Mouse (Mus musculus): ENCODE measurements around the gene Des. TPM values are rescaled to one million over a fixed set of nuclear protein-coding genes. Genes with fewer than 3 reads are reported as not detected.

Des gene
- total RNA-seq, 2 experiments from 2014 or later = 1,914 to 2,104 TPM

GRCm38 (mm10) chr1:75345036-75345935 is 14.8 kb upstream of the Des start:
- peak; percentile 74 for DNase-seq

DNA sequence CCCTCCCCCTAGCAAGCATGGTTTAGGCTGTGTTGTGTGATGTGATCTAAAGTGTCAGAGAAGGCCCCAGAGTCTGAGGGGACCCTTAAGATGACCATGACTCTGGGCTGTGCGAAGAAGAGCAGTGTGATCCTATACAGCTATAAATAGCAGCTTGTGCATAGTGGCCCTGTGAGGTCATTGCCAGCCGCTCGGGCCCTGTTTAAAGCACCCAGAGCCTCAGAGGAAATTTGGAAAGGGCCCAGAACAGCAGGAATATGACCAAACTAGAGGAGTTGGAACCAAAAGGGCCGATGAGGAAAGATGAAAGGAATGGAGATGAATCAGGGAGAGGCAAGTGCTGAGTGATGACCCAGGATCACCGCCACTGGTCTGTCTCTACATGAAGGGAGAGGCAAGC is 12.8 kb upstream of the Des start:
- DNase-seq = no peak

- no peak for DNase-seq
Measured at GRCm38 (mm10) chr1:75349275-75349674, 10.9 kb upstream of the Des start.

DNA sequence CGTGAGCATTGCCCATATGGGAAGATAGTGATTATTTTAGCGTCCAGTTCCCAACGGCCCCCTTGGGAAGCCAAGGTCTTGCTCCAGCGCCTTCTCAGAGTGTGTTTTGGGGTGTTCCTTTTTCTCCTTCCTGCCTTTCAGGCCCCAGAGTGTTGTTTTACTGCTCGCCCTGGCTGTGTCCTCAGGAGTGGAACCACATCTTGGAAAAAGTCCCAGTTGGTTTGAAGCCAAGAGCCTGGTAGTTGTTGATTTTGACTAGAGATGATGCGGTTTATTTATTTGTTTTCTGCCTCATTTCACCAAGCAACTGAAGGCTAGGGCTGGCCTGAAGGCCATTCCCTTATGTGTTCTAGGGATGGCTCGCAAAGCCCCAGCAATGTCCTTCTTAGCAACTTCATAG is 2.9 kb upstream of the Des start:
- DNase-seq = no peak

- peak; percentile 3 for DNase-seq
Measured at GRCm38 (mm10) chr1:75358009-75358408, 2.1 kb upstream of the Des start.

- DNase-seq = peak; percentile 59
Measured at GRCm38 (mm10) chr1:75359346-75359745, 783 bp upstream of the Des start.

DNA sequence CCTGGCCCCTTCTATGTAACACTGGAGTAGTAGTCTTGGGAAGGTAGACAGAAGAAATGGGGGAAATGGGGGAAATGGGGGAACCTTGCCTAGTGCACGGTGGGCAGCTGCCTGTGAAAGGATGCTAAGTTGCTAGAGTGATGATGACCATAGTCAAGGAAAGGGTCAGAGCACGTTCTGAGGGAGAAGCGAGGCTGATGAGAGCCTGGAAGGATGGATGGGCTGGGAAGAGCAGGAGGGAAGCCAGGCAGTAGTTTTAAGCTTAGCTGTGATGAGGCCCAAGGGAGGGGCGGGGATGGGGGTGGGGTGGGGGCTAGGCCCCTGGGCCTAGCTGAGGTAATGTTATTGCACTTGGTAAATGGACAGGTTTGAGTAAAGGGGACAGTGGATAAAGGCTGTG is 994 bp downstream of the Des start:
- no peak for DNase-seq

- DNase-seq = peak; percentile 70
Measured at GRCm38 (mm10) chr1:75361750-75362149, 1.6 kb downstream of the Des start.

GRCm38 (mm10) chr1:75363868-75364267 is 3.7 kb downstream of the Des start:
- DNase-seq = no peak

- DNase-seq = no peak
Measured at GRCm38 (mm10) chr1:75365510-75366137, 5.5 kb downstream of the Des start.

GRCm38 (mm10) chr1:75369360-75369983 is 9.3 kb downstream of the Des start:
- DNase-seq = no peak

GRCm38 (mm10) chr1:75369984-75370660 is 10.0 kb downstream of the Des start:
- peak; percentile 80 for DNase-seq

DNA sequence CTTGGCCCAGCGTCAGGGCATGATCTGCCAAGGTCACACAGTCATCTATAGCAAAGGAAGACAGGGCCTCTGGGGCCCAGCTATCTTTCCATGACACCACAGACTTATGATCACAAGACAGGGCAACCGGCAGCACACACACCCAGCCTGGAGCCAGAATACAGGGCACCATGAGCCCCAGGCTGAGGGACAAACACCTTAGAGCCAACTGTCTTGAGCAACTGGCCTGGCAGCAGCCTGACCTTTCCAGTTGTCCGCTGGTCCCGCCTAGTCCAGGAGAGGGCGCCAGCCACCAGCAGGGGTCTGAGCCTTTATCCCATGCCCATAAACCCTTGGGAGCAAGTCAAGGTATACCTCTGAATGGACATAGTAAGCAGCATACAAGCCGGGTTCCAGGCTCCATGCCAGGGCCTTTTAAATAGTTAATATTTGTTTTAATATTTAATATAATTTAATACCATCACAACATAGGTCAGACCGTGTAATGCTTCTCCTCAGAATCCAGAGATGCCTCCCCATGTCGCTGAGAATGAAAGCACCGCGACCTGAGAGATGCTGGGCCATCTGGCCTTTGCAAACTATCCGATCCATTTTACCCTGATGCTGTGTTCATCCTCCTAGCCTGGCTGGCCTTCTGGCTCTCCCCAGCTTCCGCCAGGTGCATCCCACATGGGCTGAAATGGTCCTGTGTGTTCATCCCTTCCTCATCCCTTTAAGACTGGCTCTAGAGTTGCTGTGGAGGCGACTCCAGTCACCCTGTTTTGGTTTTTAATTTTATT is 11.4 kb downstream of the Des start:
- peak; percentile 90 for DNase-seq

GRCm38 (mm10) chr1:75372450-75372849 is 12.3 kb downstream of the Des start:
- no peak for DNase-seq

DNA sequence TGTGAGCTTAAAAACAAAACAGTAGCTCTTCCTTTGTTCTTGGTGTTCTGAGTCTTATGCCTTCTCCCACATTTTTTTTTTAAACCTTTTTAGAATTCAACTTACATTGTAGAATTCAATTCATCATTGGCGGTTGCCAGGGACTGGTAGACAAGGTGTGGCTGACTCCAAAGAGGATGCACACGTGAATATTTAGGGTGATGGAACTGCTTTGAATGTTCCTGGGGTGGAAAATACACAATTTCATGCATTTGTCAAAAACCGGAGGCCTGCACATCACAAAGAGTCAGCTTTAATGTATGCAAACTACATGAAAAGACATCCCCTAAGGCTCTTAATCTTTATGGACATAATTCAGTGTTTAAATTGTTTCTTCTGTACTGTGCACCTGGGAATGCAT is 13.1 kb downstream of the Des start:
- no peak for DNase-seq

DNA sequence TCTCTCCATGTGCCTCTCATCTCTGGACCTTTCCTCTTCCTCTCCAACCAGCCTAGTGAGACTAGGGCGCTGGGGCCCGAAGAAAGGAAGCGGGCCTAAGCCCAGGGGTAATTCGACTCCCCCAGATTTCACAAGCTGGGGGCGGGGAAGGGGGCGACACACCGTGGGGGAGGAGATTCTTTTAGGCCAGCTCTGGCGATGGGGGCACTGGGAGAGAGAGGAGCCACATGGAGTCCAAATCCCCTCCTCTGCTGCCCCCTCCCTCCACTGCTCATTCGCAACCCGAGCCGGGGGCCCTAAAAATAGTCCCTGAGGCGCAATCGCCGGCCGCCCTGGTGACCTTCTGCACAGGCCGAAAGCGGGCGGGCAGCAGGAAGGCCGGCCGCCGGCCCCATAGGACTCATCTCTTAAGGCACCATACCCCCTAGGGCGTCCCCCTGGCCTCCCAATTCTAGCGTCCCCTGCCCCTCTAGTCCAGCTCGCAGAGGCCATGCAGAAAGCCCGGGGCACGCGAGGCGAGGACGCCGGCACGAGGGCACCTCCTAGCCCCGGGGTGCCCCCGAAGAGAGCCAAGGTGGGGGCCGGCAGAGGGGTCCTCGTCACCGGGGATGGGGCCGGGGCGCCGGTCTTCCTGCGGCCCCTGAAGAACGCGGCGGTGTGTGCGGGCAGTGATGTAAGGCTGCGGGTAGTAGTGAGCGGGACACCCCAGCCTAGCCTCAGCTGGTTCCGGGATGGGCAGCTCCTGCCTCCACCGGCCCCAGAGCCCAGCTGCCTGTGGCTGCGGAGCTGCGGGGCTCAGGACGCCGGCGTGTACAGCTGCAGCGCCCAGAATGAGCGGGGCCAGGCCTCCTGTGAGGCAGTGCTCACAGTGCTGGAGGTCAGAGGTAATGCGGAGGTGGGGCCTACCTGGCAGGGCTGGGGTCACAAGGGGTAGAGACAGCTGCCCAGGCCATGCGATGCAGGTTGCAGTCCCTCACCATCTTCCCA is 15.1 kb downstream of the Des start, which contains the start of gene Speg:
Gene Speg, plus strand, starts transcription at position 348 of the 987 bp plus-strand sequence.
- DNase-seq = peak; percentile 87

GRCm38 (mm10) chr1:75379196-75379595 is 19.1 kb downstream of the Des start:
- DNase-seq = no peak

DNA sequence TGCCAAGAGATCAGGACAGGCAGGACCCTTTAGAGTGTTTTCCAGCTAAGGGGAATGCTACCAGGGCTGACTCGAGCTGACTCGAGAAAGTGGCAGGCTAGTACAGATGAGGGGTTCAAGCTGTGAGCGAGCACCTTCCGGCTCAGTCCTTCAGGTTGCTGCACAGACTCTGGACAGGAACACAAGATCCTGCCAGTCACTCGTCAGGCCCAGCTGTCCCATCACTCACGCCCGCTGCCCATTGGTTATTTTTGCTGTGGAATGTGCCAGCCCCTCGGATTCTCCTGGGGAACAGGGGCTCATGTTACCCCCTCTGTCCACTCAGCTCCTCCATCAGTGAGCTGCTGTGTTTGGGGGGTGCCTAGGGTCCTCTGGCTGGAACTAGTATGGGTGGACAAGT is 19.8 kb downstream of the Des start:
- DNase-seq = peak; percentile 81

- DNase-seq = no peak
Measured at GRCm38 (mm10) chr1:75380951-75381350, 20.8 kb downstream of the Des start.
